Mouse (Mus musculus): Measurements from ENCODE around the gene Pnmal2.

The Pnmal2 gene

GRCm38 (mm10) chr7:16987541-16988149 is 43.2 kb downstream of the Pnmal2 start:
- DNase-seq: no peak

- no peak for DNase-seq
These were observed 43.9 kb downstream of the Pnmal2 start for GRCm38 (mm10) chr7:16988405-16988804.

GRCm38 (mm10) chr7:16990006-16990744 is 45.7 kb downstream of the Pnmal2 start:
- DNase-seq: no peak

- no peak for DNase-seq
These were observed 47.4 kb downstream of the Pnmal2 start for GRCm38 (mm10) chr7:16991681-16992450.

GRCm38 (mm10) chr7:16992451-16992807 is 47.9 kb downstream of the Pnmal2 start, which contains the start of gene Ccdc8:
Gene Ccdc8 (plus strand): TSS chr7:16992708.
- no peak for DNase-seq

GRCm38 (mm10) chr7:16993651-16994399 is 49.3 kb downstream of the Pnmal2 start:
- DNase-seq: no peak

DNA sequence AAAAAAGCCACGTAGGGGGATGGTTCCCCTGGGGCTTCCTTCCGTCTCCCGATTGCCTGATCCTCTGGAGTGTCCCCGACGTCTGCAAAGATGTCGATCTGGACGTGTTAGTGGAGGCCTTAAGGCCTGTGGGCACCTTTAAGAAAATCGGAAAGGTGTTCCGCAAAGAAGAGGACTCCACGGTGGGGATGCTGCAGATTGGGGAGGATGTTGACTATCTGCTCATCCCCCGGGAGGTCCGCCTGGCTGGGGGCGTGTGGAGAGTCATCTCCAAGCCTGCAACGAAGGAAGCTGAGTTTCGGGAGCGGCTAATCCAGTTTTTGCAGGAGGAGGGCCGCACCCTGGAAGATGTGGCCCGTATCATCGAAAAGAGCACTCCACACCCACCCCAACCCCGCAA is 49.9 kb downstream of the Pnmal2 start:
- DNase-seq: no peak

DNA sequence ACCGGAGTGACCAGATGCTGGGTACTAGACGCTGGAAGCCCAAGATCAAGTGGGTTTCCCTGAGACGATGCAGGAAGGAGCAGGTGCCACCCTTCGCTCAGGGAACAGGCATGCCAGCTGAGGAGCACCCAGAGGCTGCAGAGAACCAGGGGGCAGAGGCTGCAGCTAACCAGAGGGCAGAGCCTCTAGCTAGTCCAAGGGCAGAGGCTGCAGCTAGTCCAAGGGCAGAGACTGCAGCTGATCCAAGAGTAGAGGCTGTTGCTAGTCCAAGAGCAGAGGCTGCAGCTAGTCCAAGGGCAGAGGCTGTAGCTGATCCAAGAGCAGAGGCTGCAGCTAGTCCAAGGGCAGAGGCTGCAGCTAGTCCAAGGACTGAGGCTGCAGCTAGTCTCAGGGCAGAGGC is 50.9 kb downstream of the Pnmal2 start:
- no peak for DNase-seq

Data from right cerebral cortex, postnatal 25 days (tissue).